Mouse (Mus musculus): ENCODE measurements around the gene Gm20388.

GRCm38 (mm10) chr8:121468083-121469071, 1557.7 kb downstream of the Gm20388 start:
- TF ChIP-seq HCFC1 (IDR thresholded peaks at IDR 0.05; ENCODE audit: borderline replicate concordance, insufficient read depth, low read length): no peak
- TF ChIP-seq ZNF384 (IDR thresholded peaks at IDR 0.05; ENCODE audit: low read depth, low read length): no peak
